In genomic region chr15:36399355-36400012, GRCm38 (mm10) we compare ENCODE assay signal across 9 mouse cellular contexts.
DNase-seq lines count a peak whose midpoint lies in the region; ATAC-seq lines count a peak whose summit lies in the region.
"Had no signal": no experiment of that assay in that cellular context is flagged by ENCODE, and none has a peak within 500 bp of the region (broad histone marks: within the 10 kb centered on the region; RNA-seq: fewer than 3 reads in every experiment).

No protein-coding gene starts in this region.

- no peaks in the 10 kb centered on the region for H3K36me3 ChIP-seq in forebrain, embryonic 12.5 days (replicated peaks)
- no peaks in the 10 kb centered on the region for H3K36me3 ChIP-seq in forebrain, embryonic 11.5 days (ENCODE audit: control insufficient read depth, insufficient read depth, low read length)
- no peaks in the 10 kb centered on the region for H3K36me3 ChIP-seq in neural tube, embryonic 13.5 days
- H3K36me3 ChIP-seq in stomach, embryonic 16.5 days (ENCODE audit: control insufficient read depth, insufficient read depth, low read length): no peaks in the 10 kb centered on the region

- H3K9me3 ChIP-seq in forebrain, embryonic 12.5 days: no peaks in the 10 kb centered on the region
- H3K9me3 ChIP-seq in forebrain, embryonic 11.5 days (ENCODE audit: control insufficient read depth, low read length): no peaks in the 10 kb centered on the region
- no peaks in the 10 kb centered on the region for H3K9me3 ChIP-seq in neural tube, embryonic 13.5 days
- no peaks in the 10 kb centered on the region for H3K9me3 ChIP-seq in stomach, embryonic 16.5 days (replicated peaks; ENCODE audit: control insufficient read depth, low read length)

- no peak overlapping the region for H3K4me3 ChIP-seq in forebrain, embryonic 12.5 days (replicated peaks)
- H3K4me3 ChIP-seq in forebrain, embryonic 11.5 days (ENCODE audit: low read depth, low read length): no peak overlapping the region
- H3K4me3 ChIP-seq in neural tube, embryonic 13.5 days: no peak overlapping the region
- no peak overlapping the region for H3K4me3 ChIP-seq in stomach, embryonic 16.5 days (replicated peaks; ENCODE audit: low read length)

- H3K4me2 ChIP-seq in forebrain, embryonic 12.5 days: no peak overlapping the region
- no peak overlapping the region for H3K4me2 ChIP-seq in forebrain, embryonic 11.5 days (ENCODE audit: low read depth, low read length, severe bottlenecking)
- H3K4me2 ChIP-seq in neural tube, embryonic 13.5 days: no peak overlapping the region
- no peak overlapping the region for H3K4me2 ChIP-seq in stomach, embryonic 16.5 days (ENCODE audit: low read depth, low read length)

- 0 out of 2 replicates have a peak overlapping the region, but pooled peaks have one; percentile 19 for H3K27ac ChIP-seq in forebrain, embryonic 12.5 days
- no peak overlapping the region for H3K27ac ChIP-seq in forebrain, embryonic 11.5 days (ENCODE audit: low read depth, low read length)
- H3K27ac ChIP-seq in neural tube, embryonic 13.5 days (replicated peaks): peak overlapping the region; percentile 64
- peak overlapping the region; percentile 36; the same call in 1 of the 2 replicates for H3K27ac ChIP-seq in stomach, embryonic 16.5 days (ENCODE audit: low read length)

- H3K27me3 ChIP-seq in forebrain, embryonic 12.5 days: no peaks in the 10 kb centered on the region
- no peaks in the 10 kb centered on the region for H3K27me3 ChIP-seq in forebrain, embryonic 11.5 days (ENCODE audit: control insufficient read depth, insufficient read depth, low read length)
- H3K27me3 ChIP-seq in neural tube, embryonic 13.5 days: no peaks in the 10 kb centered on the region
- H3K27me3 ChIP-seq in stomach, embryonic 16.5 days (ENCODE audit: control insufficient read depth, insufficient read depth, low read length): no peaks in the 10 kb centered on the region

- WGBS in forebrain, embryonic 12.5 days: 59% methylated on average over 7 of the region's 7 CpGs
- 72% methylated on average over 7 of the region's 7 CpGs for WGBS in forebrain, embryonic 11.5 days
- 50% methylated on average over 7 of the region's 7 CpGs for WGBS in neural tube, embryonic 13.5 days
- 31% methylated on average over 7 of the region's 7 CpGs for WGBS in stomach, embryonic 16.5 days

- no peak; the same call in 1 of the 2 replicates for ATAC-seq in forebrain, embryonic 12.5 days (ENCODE audit: low FRiP score)
- ATAC-seq in forebrain, embryonic 11.5 days (replicated peaks; ENCODE audit: low FRiP score): no peak
- peak; percentile 38; the same call in 1 of the 2 replicates for ATAC-seq in neural tube, embryonic 13.5 days (ENCODE audit: low read depth)
- ATAC-seq in stomach, embryonic 16.5 days (ENCODE audit: insufficient read depth, low FRiP score): no peak
- ATAC-seq in monocyte, adult 5-6 weeks (replicated peaks; ENCODE audit: insufficient number of reproducible peaks, low FRiP score, low TSS enrichment, poor library complexity, severe bottlenecking): no peak
- ATAC-seq: activated CD4-positive, CD25-positive, alpha-beta regulatory T cell, adult 4 months had no signal

- H3K4me1 ChIP-seq in forebrain, embryonic 12.5 days: peaks cover 17% of the 10 kb centered on the region
- H3K4me1 ChIP-seq in forebrain, embryonic 11.5 days (replicated peaks; ENCODE audit: control insufficient read depth, insufficient read depth, low read length): no peaks in the 10 kb centered on the region
- H3K4me1 ChIP-seq in neural tube, embryonic 13.5 days (replicated peaks): peaks cover 24% of the 10 kb centered on the region
- H3K4me1 ChIP-seq in stomach, embryonic 16.5 days (ENCODE audit: control insufficient read depth, insufficient read depth, low read length): peaks cover 9% of the 10 kb centered on the region

- no peak overlapping the region for H3K9ac ChIP-seq in forebrain, embryonic 12.5 days
- H3K9ac ChIP-seq in forebrain, embryonic 11.5 days (ENCODE audit: low read length): no peak overlapping the region
- no peak overlapping the region for H3K9ac ChIP-seq in neural tube, embryonic 13.5 days
- H3K9ac ChIP-seq in stomach, embryonic 16.5 days (ENCODE audit: low read length): 0 out of 2 replicates have a peak overlapping the region, but pooled peaks have one; percentile 36

- DNase-seq in forebrain, embryonic 11.5 days (ENCODE audit: low spot score): no peak
- no peak for DNase-seq in neural tube, embryonic 10.5 days (ENCODE audit: extremely low spot score, low spot score)
- peak; percentile 76 for DNase-seq in kidney, postnatal 10 days
- no peak for DNase-seq in layer of hippocampus, postnatal 14 days (ENCODE audit: low spot score in 2 of 2)
